Mouse (Mus musculus): ENCODE measurements around the gene Ces1e.

DNA sequence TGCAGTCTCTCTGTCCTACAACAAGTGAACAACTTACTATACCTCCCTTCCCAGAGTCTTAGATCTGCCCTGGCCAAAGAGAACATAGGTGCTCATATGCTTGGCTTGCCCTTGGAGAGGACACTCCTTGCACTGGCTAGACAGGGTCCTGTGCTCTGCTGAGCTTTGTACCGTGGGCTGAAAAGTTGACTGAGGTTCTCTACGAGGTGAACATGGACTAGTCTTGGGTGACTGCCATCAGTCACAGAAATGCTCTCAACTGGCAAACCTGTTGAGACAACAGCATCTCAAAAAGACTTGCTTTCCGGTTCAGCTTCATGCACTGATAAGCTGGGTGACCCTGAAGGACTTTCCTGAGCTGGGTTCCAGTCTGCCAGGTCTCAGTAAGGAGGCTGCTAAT, 7.5 kb downstream of the Ces1e start:
- TF ChIP-seq CTCF (IDR thresholded peaks at IDR 0.05; ENCODE audit: control insufficient read depth, insufficient read depth, low read length) (no peak), POLR2A (IDR thresholded peaks at IDR 0.05; ENCODE audit: borderline replicate concordance, control insufficient read depth, low read depth, low read length) (no peak)
